Mouse (Mus musculus): ENCODE data around the gene Smad1.

Smad1 gene

DNA sequence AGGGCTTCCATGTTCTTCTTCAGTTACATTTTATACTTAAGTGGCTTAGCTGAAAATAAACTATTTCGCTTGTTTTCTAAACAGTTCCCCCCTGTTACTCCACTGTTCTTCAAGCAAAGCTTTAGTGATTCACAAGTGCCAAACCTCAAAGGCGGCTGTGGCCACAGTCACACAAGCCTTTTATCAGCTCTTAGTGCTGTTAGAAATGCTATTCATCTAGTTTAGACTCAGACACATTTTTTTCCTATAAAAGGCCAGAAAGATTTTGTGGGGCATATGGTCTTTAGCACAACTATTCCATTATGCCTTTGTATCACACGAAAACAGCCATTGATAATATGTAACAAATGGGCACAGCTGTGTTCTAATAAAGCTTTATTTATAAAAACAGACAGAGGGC is 48.5 kb downstream of the Smad1 start:
- DNase-seq: no peak

DNA sequence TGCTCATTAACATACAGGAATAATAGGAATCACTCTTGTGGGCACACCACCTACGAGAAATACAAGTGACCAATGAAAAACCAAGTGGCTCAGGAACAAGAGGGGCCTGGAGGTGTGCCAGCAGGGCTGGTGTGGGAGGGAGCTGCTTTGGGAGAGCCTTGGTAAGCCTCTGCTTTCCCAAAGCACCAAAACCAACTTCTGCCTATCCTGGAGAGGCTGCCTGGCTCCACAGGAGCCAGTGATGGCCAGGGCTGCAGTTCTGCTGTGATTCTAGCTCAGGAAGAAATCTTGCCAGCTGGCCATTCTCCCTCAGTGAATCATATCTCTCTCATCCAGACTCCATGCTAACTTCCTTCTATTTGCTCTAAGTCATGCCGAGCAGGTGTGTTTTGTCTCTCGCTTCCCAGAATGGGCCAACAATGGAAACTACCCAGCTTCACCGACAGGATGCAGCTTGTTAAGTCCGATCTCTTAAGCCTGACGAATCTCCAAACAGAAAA is 49.2 kb downstream of the Smad1 start:
- no peak for DNase-seq

DNA sequence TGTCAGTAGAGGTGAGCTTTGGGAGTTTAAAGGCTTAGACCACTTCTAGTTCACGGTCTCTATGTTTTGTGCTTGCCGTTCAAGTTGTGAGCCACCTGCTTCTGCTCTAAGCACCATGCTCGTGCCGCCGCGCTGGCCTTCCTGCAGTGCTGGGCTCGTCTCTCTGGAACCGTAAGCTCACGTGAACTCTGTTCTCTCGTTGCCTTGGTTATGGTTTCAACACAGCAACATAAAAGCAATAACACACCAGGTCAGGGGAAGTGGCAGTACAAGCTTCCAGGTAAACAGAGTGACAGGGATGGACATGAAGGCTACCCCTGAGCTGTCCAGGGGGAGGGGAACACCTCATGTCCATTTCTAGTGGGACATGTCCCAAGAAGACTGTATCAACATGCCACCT is 52.9 kb downstream of the Smad1 start:
- DNase-seq: no peak

DNA sequence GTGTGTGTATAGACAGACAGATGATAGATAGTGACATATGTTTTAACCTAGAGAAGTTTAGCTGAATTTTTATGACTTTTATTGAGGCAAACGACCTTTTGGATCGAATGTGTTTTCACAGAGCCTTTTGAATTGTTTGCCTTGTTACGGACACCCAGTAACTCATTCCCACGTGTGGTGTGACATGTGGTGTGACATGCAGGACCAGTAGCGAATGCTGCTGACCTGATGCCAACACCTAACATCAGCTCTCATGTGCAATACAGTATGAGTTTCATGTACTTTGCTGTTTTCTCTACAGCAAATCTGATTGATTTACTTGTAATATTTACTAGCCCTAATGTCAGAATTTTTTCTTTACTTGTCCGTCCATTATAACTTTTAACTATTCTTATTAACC is 53.5 kb downstream of the Smad1 start:
- DNase-seq: no peak

DNA sequence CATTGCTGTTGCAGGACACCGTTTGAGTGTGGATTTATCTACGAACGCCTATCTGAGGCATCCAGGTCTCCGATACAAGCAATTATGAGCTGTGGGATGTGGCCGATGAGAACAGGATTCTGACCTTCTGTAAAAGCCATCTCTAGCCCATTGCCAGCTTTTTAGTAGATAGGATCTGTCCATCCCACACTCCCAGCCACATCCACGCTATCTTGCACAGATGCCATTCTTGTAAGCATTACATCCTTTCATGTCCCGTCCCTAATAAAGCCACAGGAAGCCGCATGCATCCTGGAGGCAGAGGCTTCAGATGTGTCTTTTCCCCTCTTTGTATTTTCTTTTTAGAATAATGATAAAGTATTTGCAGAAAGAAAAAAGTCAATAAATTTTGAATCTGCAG is 58.1 kb downstream of the Smad1 start:
- no peak for DNase-seq

DNA sequence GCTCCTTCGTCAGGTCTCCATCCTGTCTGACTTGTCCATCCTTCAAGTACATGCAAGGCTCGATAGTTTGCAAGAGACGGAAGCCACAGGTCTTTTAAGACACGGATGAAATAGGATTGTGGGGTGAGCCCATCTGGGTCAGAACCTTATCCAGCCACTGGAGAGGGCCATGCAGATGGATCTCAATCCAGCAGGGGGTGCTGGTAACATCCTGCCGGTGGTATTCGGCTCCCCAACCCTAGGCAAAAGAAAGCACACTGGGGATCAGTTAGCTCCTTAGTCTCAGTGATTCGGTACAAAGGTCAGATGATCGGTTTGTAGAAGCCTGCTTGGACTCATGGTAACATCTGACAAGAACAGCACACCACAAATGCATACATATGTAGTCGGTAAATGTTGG is 59.8 kb downstream of the Smad1 start:
- DNase-seq: no peak

DNA sequence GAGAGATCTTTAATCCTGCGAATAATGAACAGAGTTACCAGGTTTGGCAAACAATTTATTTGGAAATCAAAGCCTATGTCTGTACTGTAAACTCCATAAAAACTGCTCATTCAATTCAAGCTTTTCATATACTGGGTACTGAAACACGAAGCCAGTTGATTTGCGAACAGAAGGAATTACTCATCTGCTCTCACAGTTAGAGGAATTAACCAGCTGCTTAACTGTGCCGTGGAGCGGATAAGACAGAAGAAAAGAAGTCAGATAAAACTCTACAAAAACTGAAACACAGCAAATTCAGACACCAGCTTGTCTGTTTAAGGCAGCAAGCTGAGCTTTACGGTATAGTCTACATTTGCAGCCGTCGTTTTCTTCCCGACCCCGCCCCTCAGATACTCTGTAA is 60.7 kb downstream of the Smad1 start:
- DNase-seq: no peak

DNA sequence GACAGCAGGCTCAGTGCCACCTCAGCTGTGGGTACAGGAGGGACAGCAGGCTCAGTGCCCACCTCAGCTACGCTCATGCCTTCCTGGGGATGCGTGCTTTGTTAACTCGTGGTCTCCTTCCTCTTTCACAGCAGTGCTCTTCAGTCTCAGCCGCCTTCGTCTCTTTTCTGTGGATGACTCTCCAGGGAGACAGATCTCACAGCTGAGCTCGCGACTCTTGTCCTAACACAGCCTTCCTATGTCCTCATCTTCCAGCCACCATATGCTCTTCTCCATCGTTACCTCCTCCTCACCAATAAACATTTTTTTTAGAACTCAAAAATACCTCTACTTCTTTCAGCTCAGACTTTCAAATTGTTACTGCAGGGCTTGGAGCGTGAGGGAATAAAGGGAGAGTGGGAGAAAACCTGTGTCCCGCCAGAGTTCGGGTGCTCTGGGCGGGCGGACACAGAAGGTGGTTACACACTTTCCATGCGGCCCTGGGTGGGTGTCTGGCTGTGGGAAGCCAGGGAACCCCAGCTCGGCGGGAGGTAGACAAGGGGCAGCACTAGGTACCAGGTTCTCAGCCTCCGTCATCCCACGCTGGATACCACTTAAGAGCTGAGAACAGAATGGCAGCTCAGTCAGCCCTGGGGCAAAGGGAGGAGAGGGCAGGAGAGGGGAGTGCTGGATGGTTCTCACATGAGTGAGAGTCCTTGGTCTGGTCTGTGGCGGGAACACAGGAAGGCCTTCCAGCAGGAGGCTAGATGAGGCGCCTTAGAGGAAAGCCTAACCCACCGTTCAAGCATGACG is 67.0 kb downstream of the Smad1 start:
- no peak for DNase-seq

DNA sequence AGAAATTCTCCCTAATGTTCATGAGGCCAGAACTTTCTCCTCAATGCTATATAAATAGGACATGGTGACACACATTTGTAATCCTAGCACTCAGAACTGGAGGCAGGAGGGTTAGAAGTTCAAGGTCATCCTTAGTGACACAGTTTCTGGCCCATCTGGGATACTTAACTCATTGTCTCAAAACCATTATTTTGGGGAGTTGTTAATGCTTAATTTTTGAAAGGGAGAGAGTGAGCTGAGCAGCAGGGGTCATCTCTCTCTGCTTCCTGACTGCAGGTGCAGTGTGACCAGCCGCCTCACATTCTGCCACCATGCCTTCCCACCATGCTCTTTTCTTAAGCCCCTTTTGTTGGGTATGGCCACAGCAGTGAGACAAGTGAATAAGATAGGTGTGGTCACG is 67.7 kb downstream of the Smad1 start:
- no peak for DNase-seq

DNA sequence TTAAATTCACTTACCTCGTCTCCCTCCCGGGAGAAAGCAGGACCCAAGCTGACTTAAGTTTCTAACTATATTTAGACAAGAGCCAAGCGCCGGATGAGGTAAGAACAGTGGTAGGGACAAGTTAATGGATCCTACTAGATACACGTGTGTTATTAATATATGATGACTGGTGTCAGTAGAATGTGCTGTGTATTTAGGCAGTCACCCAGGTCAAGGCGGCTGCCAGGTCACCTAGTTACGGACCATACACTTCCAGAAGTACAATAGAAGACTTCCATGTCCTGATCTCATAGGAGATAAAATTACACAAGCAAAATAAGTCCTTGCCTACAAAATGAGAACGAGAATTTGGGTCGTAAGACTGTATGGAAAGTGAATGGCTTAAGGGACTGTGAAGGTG is 68.3 kb downstream of the Smad1 start:
- DNase-seq: no peak

DNA sequence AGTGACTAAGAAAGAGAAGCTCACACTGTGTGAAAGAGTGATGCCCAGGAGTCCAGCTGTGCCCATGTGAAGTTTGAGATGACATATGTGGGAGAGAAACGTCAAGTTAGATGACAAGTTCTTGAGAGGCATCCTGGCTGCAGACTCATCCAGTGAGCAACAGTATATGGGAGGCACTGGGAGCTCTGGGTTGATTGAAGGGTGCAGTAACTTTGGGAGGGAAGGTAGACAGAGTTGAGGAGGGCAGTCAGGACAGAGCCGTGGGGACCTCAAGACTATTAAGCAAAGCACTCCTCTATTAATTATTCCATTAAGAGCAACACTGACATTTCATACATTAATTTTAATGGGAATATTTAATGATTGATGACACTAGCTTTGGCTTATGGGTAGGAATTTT is 69.6 kb downstream of the Smad1 start:
- no peak for DNase-seq

DNA sequence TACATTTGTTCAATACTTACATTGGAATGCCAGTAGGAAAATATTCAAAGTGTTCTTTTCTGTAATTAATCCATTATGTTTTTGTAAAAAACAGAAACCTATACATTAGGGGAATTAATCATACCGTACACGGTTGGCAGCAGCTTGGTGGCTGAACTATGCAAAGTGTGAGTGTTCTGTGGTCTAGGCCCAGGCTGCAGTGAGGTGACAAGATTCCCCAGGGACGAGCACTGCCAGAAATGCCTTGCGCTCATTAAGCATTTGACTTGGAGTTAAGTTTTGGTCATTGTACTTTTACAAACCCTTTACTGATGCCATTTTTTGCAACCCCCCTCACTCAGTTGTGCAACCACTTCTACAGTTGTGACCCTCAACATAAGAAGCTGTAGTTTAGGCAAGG is 70.1 kb downstream of the Smad1 start:
- no peak for DNase-seq

DNA sequence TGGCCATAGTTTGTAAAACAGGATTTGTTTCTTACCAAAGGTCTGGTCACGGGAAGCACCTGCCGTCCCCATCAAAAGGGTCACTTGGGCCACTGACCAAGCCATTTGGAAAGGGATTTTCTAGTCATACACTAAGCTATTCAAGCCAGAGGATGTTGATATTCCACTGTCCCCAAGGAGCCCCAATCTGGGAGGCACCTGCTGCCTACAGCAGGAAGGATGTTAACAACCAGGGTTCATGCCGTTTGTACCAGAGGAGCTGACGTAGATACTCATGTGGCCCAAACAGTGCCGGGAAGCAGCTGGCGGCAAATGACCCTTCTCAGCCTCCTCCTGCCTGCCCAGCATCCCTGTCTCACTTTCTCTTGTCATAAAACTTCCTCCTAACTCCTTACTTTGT is 73.8 kb downstream of the Smad1 start:
- no peak for DNase-seq

DNA sequence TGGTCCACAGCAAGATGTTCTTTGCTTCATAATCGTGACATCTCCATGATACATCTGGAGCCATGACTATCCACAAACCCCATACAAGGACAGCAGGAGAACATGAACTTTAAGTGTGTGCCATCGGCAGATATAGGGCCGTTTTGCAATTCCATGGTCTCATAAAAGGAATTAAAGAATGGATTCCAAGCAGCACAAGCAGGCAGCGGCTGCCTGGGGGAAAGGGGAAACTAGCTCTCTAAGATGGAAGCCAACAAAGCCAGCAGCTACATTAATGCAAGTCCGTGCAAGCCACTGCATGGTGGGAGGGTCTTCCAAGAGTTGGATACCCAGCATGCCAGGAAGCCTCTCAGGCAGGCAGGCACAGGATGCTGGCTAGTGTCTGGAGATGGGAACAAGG is 74.4 kb downstream of the Smad1 start:
- no peak for DNase-seq

DNA sequence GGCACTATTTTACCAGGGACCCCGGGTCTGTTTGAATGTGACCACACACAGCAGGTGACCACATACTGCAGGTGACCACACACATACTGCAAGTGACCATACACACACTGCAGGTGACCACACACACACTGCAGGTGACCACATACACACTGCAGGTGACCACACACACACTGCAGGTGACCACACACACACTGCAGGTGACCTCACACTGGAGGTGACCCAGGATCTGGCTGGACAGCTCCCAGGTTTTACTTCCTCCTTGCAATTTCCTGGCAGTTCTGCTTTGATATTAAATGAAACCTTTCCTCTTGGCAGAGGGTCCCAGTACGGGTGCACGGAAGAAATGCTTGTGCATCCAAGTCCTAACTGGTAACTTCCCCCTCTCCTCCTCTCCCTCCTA is 75.3 kb downstream of the Smad1 start:
- DNase-seq: no peak

DNA sequence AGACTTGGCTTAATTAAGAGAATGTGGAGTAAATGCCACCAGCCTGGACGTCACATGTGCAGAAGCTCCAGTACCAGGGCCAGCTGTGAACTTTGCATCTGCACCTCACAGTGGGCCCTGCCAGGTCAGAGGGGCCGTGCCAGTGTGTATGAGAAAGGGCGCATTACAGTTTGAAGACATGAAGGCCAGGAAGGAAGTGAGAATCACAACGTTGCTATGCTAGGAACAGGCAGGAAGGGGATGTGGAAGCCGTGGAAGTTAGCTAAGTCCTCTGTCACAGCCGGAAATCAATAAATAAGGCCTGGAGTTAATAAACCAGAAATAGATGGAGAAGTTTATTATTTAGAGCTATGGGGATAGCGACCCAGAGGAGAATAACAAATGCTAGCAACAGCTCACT is 76.2 kb downstream of the Smad1 start:
- DNase-seq: no peak

DNA sequence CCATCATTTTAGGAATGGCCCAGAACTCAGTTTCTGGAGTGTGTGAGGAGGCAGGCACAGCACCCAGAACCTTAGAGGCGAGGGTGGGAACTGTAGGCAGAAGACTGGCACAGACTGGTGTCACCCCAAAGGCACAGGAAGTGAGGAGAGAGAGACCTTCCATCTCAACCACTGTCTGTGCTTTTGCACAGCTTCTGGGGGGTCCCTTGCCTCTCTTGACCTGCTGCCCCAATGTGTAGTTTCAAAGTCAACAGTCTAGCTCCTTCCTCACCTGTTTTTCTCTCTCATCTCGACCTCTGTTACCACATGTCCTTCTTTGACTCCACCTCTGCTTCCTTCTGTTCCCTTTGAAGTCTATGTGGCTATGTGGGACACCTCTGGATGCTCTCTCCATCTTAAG is 88.5 kb downstream of the Smad1 start:
- DNase-seq: no peak

DNA sequence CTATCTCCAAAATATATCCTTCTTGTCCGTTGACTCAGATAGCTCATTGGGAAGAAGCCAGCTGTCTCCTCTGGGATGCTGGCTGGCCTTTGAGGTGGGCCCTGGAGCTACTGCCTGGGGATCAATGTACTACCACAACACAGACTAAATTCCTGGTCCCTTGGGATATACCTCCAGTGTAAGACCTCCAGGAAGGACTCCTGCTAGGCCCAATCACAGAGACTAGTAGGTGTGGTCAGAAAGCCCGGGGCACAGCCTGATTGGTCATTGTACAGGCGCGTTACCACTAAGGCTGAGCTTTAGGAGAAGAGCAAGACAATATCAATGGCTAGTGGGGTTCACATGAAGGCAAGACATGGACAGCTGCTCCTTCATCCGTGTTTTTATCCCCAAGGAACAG is 93.4 kb downstream of the Smad1 start:
- no peak for DNase-seq

DNA sequence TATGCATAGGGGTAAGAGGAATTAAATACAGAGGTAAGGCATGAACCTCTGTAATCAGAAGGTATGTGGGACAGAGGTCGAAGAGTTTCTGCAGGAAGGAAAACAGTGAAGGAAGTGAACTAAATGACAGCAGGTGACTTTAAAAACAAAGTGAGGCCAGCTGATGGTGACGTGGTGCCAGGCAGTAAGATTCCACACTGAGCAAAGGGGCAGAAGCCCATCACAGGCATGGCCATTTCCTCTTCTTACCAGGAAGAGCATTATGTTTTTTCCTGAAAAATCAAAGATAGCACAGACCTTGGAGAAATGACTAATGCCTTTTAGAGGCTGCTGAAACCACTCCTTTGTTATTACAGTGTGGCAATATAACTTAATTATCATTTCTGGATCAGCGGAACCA is 97.8 kb downstream of the Smad1 start:
- no peak for DNase-seq

DNA sequence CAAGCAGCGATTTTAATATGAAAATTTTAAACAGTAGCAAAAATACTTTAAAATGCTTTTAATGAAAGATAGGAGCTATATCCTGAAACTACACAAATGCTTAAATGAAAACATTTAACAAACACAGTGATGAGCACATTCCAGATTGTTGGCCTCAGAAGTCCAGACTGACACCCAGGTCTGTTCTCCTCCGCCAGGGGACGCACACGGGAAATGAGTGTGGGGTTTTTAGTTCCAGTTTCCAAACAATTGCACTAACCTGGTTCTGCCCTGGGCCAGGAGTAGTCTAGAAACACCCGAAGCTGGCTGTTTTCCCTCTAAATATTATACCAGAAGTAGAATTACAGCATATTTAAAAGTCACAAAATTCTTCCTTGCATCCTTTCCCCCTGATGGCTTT is 99.6 kb downstream of the Smad1 start:
- no peak for DNase-seq

DNA sequence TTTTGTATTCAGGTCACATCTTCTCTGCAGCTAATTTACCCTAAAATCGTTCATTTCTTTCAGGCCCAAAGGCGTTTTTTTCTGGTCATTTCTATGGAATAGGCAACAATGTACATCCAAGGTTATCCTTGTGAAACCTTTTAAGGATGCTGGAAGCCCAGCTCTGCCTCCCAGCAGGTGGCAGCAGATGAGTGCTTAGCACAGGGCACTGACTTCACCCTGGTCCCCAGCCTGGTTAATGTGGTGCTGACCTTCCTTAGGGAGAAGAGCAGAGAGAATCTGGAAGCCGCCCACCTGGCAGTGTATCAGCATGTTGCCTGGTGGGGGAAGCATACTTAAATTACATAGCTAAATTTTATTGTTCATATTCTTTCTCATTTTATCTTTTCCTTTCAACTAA is 101.6 kb downstream of the Smad1 start:
- DNase-seq: peak; percentile 85

DNA sequence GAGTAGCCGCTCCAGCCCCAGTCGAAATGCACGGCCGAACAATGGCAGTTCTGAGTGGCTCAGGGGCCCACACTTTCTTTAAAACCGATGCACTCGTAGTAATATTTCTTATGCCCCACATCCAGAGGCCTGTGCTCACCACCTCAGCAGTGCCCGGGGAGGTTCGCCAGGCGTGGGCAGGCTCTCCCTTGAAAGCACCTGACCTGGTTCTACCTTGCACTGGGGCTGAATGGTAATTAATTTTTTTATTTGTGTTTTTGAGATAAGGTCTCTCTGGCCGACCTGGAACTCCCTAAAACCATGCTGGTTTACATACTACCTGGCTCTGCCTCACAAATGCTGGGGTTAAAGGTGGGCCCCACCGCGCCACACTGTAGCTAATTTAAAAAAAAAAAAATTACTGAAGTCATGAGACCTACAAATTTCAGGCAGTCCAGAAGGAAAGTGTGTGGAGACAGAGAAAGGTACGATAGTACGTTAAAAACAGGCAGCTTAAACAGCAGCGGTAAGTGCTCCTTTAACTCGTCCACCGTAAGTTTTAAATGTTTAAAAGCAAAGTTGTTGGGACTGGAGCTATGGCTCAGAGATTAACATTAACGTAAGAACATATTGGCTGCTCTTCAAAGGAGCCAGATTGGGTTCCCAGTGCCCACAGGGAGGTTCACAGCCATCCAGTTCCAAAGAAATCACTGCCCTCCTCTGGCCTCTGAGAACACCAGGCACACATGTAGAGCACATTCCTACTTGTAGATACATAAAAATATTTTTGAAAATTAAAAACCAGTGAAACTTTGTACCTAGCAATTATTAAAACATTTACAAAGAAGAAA is 103.8 kb downstream of the Smad1 start:
- DNase-seq: peak; percentile 33

DNA sequence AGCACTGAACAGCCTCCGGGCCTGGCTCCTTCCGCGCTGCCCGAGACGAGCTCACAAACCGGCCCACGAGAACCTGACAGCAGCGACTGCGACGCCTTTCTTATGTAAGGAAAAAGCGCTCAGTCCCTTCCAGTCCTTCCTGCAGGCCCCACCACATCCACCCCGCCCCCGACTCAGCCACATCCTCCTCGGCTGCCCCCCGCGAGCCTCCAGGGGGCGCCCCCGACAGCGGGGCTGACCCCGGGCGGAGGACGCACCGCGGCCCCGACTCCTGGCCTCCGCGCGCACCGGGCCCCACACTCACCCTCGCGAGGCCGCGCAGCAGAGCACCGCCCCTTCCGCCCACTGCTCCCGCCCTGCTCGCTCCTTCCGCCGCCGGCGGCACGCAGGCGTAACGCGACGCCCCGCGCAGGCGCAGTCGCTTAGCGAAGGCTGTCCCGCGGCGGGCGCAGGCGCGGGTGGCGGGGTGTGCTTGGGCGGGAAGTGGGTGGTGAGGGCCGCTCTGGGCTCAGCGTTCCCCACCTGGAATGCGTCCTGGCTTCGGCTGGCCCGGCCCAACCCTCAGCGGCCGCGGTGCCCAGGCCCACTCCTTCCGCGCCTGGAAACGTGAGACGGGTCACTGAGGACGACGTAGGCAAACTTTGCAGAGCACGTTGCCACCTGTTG is 104.6 kb downstream of the Smad1 start, which contains the start of gene Mmaa:
Gene Mmaa, minus strand, starts transcription at position 328 of the 666 bp plus-strand sequence.
- DNase-seq: peak; percentile 100

DNA sequence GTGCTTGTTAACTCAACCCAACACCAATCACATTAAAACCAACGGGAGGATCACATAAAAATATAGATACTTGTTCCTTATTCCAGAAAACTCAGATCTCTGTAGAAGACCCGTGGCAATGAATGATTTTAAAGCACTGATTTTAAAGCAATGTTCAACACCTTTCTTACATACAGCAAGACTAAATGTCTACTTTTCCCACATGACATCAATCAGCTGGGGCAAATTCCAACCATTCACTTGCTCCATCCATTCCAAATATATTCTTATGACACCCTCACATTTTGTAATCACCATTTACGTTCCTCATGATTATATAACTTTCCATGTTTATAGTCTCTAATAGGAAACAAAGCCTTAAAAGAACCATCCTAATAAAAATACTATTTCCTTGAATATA is 105.5 kb downstream of the Smad1 start:
- DNase-seq: no peak
